Mouse (Mus musculus) T-cell, adult 2 months (primary cell): ENCODE data around the gene Itgax.
A peak's percentile ranks its signal among the peaks of the same experiment; 100 is the strongest.

Experiments
- DNase-seq: peaks from one replicate; pipeline ENCODE4 v3.0.0; 2022; ENCODE audit warnings: low spot score

Itgax gene

GRCm38 (mm10) chr7:128128741-128129720, at the start of gene Itgax:
Gene Itgax (plus strand): TSS chr7:128129547.
- DNase-seq, result no peak

- peak; percentile 57 for DNase-seq
Measured at GRCm38 (mm10) chr7:128080012-128080411, 49.3 kb upstream of the Itgax start.

- DNase-seq, result no peak
Measured at GRCm38 (mm10) chr7:128089141-128089540, 40.2 kb upstream of the Itgax start.

- DNase-seq, result no peak
Measured at GRCm38 (mm10) chr7:128098135-128098534, 31.2 kb upstream of the Itgax start.

GRCm38 (mm10) chr7:128100742-128101357, 28.5 kb upstream of the Itgax start:
- no peak for DNase-seq

GRCm38 (mm10) chr7:128105246-128105645, 24.1 kb upstream of the Itgax start:
- peak; percentile 29 for DNase-seq

GRCm38 (mm10) chr7:128107462-128107861, 21.9 kb upstream of the Itgax start:
- DNase-seq, result no peak

- no peak for DNase-seq
Measured at GRCm38 (mm10) chr7:128110314-128110713, 19.0 kb upstream of the Itgax start.

- DNase-seq, result no peak
Measured at GRCm38 (mm10) chr7:128112131-128112530, 17.2 kb upstream of the Itgax start.

GRCm38 (mm10) chr7:128114371-128115105, 14.8 kb upstream of the Itgax start:
- no peak for DNase-seq

GRCm38 (mm10) chr7:128115211-128115958, 14.0 kb upstream of the Itgax start:
- DNase-seq, result peak; percentile 43

- DNase-seq, result no peak
Measured at GRCm38 (mm10) chr7:128116396-128116795, 13.0 kb upstream of the Itgax start.

- DNase-seq, result peak; percentile 53
Measured at GRCm38 (mm10) chr7:128119726-128120490, 9.4 kb upstream of the Itgax start.

GRCm38 (mm10) chr7:128132148-128132547, 2.8 kb downstream of the Itgax start:
- DNase-seq, result no peak

- DNase-seq, result peak; percentile 16
Measured at GRCm38 (mm10) chr7:128133596-128133995, 4.2 kb downstream of the Itgax start.

- no peak for DNase-seq
Measured at GRCm38 (mm10) chr7:128136927-128137326, 7.6 kb downstream of the Itgax start.

- no peak for DNase-seq
Measured at GRCm38 (mm10) chr7:128139611-128140010, 10.3 kb downstream of the Itgax start.

GRCm38 (mm10) chr7:128150970-128151369, 21.6 kb downstream of the Itgax start:
- DNase-seq, result no peak

GRCm38 (mm10) chr7:128154076-128154475, 24.7 kb downstream of the Itgax start, which contains the start of gene Itgad:
Gene Itgad (plus strand): TSS chr7:128154376.
- DNase-seq, result no peak

GRCm38 (mm10) chr7:128154924-128155323, 25.6 kb downstream of the Itgax start:
- no peak for DNase-seq
